ENCODE assay signal across 8 mouse cellular contexts in genomic region chr3:88553880-88554586, GRCm38 (mm10). TPM values are rescaled to one million over a fixed set of nuclear protein-coding genes. Genes with fewer than 3 reads are reported as not detected.
DNase-seq lines count a peak whose midpoint lies in the region; ATAC-seq and TF ChIP-seq lines count a peak whose summit lies in the region.

No protein-coding gene starts in this region.

- no peaks in the 10 kb centered on the region for H3K9me3 ChIP-seq in hindbrain, embryonic 15.5 days
- no peaks in the 10 kb centered on the region for H3K9me3 ChIP-seq in liver, embryonic 14.5 days (ENCODE audit: control insufficient read depth, low read length)

- peak overlapping the region; percentile 97 for H3K27ac ChIP-seq in heart, adult 2 months
- H3K27ac ChIP-seq in embryonic fibroblast, embryonic 13.5 days (ENCODE audit: insufficient read depth, low read length) = peak overlapping the region; percentile 69
- H3K27ac ChIP-seq in hindbrain, embryonic 15.5 days (replicated peaks) = peak overlapping the region; percentile 88
- peak overlapping the region; percentile 80 for H3K27ac ChIP-seq in liver, embryonic 14.5 days
- peak overlapping the region; percentile 85 for H3K27ac ChIP-seq in olfactory bulb, adult 2 months (ENCODE audit: insufficient read depth, low read depth, low read length)

- no peak for TF ChIP-seq CTCF in heart, adult 2 months (IDR thresholded peaks at IDR 0.05)
- no peak for TF ChIP-seq CTCF in embryonic fibroblast, embryonic 13.5 days (IDR thresholded peaks at IDR 0.05; ENCODE audit: borderline replicate concordance, insufficient read depth, low read length)
- TF ChIP-seq CTCF in liver, embryonic 14.5 days (IDR thresholded peaks at IDR 0.05; ENCODE audit: low read depth) = no peak
- TF ChIP-seq CTCF in olfactory bulb, adult 2 months (IDR thresholded peaks at IDR 0.05; ENCODE audit: insufficient read depth, low read depth, low read length) = no peak

- intact Hi-C loops in heart, adult 2 months (cut with DNase I) = loop anchor here (2.0 to 10.0 kb wide), 3 partner anchors 19 to 621 kb away; partner anchors contain the start of gene Scamp3
- intact Hi-C loops in heart, postnatal 25 days (cut with DNase I) = loop anchor here (2.0 to 10.0 kb wide), 2 partner anchors 21 to 621 kb away; partner anchors contain the start of genes Mex3a and Scamp3

- peak overlapping the region; percentile 55 for H3K4me3 ChIP-seq in heart, adult 2 months
- peak overlapping the region; percentile 85 for H3K4me3 ChIP-seq in embryonic fibroblast, embryonic 13.5 days (ENCODE audit: insufficient read depth, low read length)
- peak overlapping the region; percentile 91 for H3K4me3 ChIP-seq in hindbrain, embryonic 15.5 days
- H3K4me3 ChIP-seq in liver, embryonic 14.5 days (ENCODE audit: insufficient read depth in 1 of 2, low read depth in 2 of 2, low read length in 2 of 2) = peak overlapping the region; percentile 87 to 88
- H3K4me3 ChIP-seq in olfactory bulb, adult 2 months (ENCODE audit: insufficient read depth, low read depth, low read length) = peak overlapping the region; percentile 91

- no peak for TF ChIP-seq POLR2A in heart, adult 2 months (IDR thresholded peaks at IDR 0.05; ENCODE audit: insufficient read depth, low read depth, low read length)
- no peak for TF ChIP-seq POLR2A in embryonic fibroblast, embryonic 13.5 days (IDR thresholded peaks at IDR 0.05; ENCODE audit: low read depth, low read length)
- no peak for TF ChIP-seq POLR2A in olfactory bulb, adult 2 months (IDR thresholded peaks at IDR 0.05; ENCODE audit: insufficient read depth, low read depth, low read length)

- ATAC-seq in hindbrain, embryonic 15.5 days (ENCODE audit: low FRiP score, low read depth) = peak; percentile 49
- peak; percentile 21; the same call in 1 of the 2 replicates for ATAC-seq in liver, embryonic 14.5 days (ENCODE audit: insufficient read depth)

- H3K4me1 ChIP-seq in heart, adult 2 months (ENCODE audit: control insufficient read depth, insufficient read depth, low read length) = peaks cover 3% of the 10 kb centered on the region
- H3K4me1 ChIP-seq in embryonic fibroblast, embryonic 13.5 days (ENCODE audit: control insufficient read depth, insufficient read depth, low read length) = no peaks in the 10 kb centered on the region
- peaks cover 29% of the 10 kb centered on the region for H3K4me1 ChIP-seq in hindbrain, embryonic 15.5 days (replicated peaks)
- H3K4me1 ChIP-seq in liver, embryonic 14.5 days (replicated peaks; ENCODE audit: control insufficient read depth in 2 of 2, insufficient read depth in 2 of 2, low read length in 1 of 2) = peaks cover 9 to 15% of the 10 kb centered on the region in 2 experiments
- H3K4me1 ChIP-seq in olfactory bulb, adult 2 months (ENCODE audit: control insufficient read depth, insufficient read depth, low read length) = peaks cover 11% of the 10 kb centered on the region

- peak overlapping the region; percentile 76 for H3K9ac ChIP-seq in heart, adult 2 months (ENCODE audit: low read depth, low read length)
- peak overlapping the region; percentile 79 for H3K9ac ChIP-seq in hindbrain, embryonic 15.5 days
- H3K9ac ChIP-seq in liver, embryonic 14.5 days (replicated peaks) = peak overlapping the region; percentile 87

- DNase-seq in heart, adult 2 months = no peak
- DNase-seq in heart, postnatal 25 days (ENCODE audit: low spot score) = no peak
- peak; percentile 62 for DNase-seq in Muller cell, postnatal 12 days (ENCODE audit: inconsistent ontology term)
- peak in 2 of 3 experiments; percentile 49 to 55 for DNase-seq in liver, embryonic 14.5 days (ENCODE audit: low read depth in 3 of 3, low spot score in 3 of 3)
- DNase-seq in urinary bladder, adult 18-20 months (ENCODE audit: low spot score in 2 of 2) = no peak

- WGBS in heart, adult 2 months = under 1% methylated on average over 41 of the region's 41 CpGs
- WGBS in hindbrain, embryonic 15.5 days = under 1% methylated on average over 40 of the region's 41 CpGs
- WGBS in liver, embryonic 14.5 days (ENCODE audit: insufficient replicate concordance) = under 1% methylated on average over 39 of the region's 41 CpGs
- WGBS in olfactory bulb, adult 2 months = under 1% methylated on average over 41 of the region's 41 CpGs

- peak overlapping the region; percentile 80 for H3K4me2 ChIP-seq in hindbrain, embryonic 15.5 days
- H3K4me2 ChIP-seq in liver, embryonic 14.5 days (ENCODE audit: low read depth) = peak overlapping the region; percentile 96

- H3K79me2 ChIP-seq in heart, adult 2 months (replicated peaks; ENCODE audit: control insufficient read depth, insufficient read depth, low read length) = no peaks in the 10 kb centered on the region

- H3K36me3 ChIP-seq in heart, adult 2 months (ENCODE audit: control insufficient read depth, insufficient read depth, low read length) = no peaks in the 10 kb centered on the region
- peaks cover 30% of the 10 kb centered on the region for H3K36me3 ChIP-seq in hindbrain, embryonic 15.5 days
- H3K36me3 ChIP-seq in liver, embryonic 14.5 days (replicated peaks; ENCODE audit: control insufficient read depth, insufficient read depth, low read depth) = peaks cover 9% of the 10 kb centered on the region

- no peaks in the 10 kb centered on the region for H3K27me3 ChIP-seq in heart, adult 2 months (ENCODE audit: control insufficient read depth, insufficient read depth, low read length)
- H3K27me3 ChIP-seq in hindbrain, embryonic 15.5 days = no peaks in the 10 kb centered on the region
- no peaks in the 10 kb centered on the region for H3K27me3 ChIP-seq in liver, embryonic 14.5 days (ENCODE audit: control insufficient read depth, insufficient read depth, low read length)

- TF ChIP-seq EP300 in heart, adult 2 months (IDR thresholded peaks at IDR 0.05; ENCODE audit: insufficient read depth, low read depth, low read length) = no peak
- TF ChIP-seq EP300 in liver, embryonic 14.5 days (IDR thresholded peaks at IDR 0.05; ENCODE audit: low read depth) = no peak

RNA-seq across cellular contexts. Expression of gene Ubqln4, which starts 0.5 kb away (rescaled TPM):
- 10 to 100 TPM; 70.1 to 76.5 TPM for total RNA-seq in heart, adult 2 months (2021)
- polyA plus RNA-seq in heart, adult 2 months (2012; rRNA removed) = 69.3 and 86.7 TPM in 2 replicates
- 10 to 100 TPM; 67.4 to 71.2 TPM for total RNA-seq in heart, postnatal 25 days (2021)
- 38.5 and 50.4 TPM in 2 replicates for polyA plus RNA-seq in embryonic fibroblast, embryonic 13.5 days (2011; ENCODE audit: insufficient read length, low read depth, missing spikeins)
- 43.6 and 47.7 TPM in 2 replicates for polyA plus RNA-seq in hindbrain, embryonic 15.5 days (2015; fragmentation: Nextera tagmentation; extraction: Ambion mirVana)
- 22.7 and 27.2 TPM in 2 replicates for polyA plus RNA-seq in liver, embryonic 14.5 days (2012; rRNA removed)
- polyA plus RNA-seq in liver, embryonic 14.5 days (2014; fragmentation: Nextera tagmentation; extraction: Ambion mirVana) = 17.9 and 20.9 TPM in 2 replicates
- polyA plus RNA-seq in olfactory bulb, adult 2 months (2012; ENCODE audit: insufficient read depth, insufficient read length, low replicate concordance, missing spikeins) = 138 TPM in 1 of 2 replicates, not detected in the other

RNA-seq across cellular contexts. Expression of gene Lamtor2, which starts 1.2 kb away (rescaled TPM):
- 100 to 1,000 TPM in 1 of 2 experiments, 10 to 100 TPM in 1; 94.3 to 104 TPM for total RNA-seq in heart, adult 2 months (2021)
- 118 TPM in 2 replicates for polyA plus RNA-seq in heart, adult 2 months (2012; rRNA removed)
- 10 to 100 TPM; 84.2 to 92.5 TPM for total RNA-seq in heart, postnatal 25 days (2021)
- 74.4 and 81.1 TPM in 2 replicates for polyA plus RNA-seq in embryonic fibroblast, embryonic 13.5 days (2011; ENCODE audit: insufficient read length, low read depth, missing spikeins)
- polyA plus RNA-seq in hindbrain, embryonic 15.5 days (2015; fragmentation: Nextera tagmentation; extraction: Ambion mirVana) = 201 and 205 TPM in 2 replicates
- polyA plus RNA-seq in liver, embryonic 14.5 days (2012; rRNA removed) = 63.1 and 73.1 TPM in 2 replicates
- polyA plus RNA-seq in liver, embryonic 14.5 days (2014; fragmentation: Nextera tagmentation; extraction: Ambion mirVana) = 60.5 and 62.0 TPM in 2 replicates
- 853 TPM in 1 of 2 replicates, not detected in the other for polyA plus RNA-seq in olfactory bulb, adult 2 months (2012; ENCODE audit: insufficient read depth, insufficient read length, low replicate concordance, missing spikeins)

RNA-seq across cellular contexts. Expression of gene Rab25, which starts 5.9 kb away (rescaled TPM):
- not detected for total RNA-seq in heart, adult 2 months (2021)
- polyA plus RNA-seq in heart, adult 2 months (2012; rRNA removed) = 2.2 TPM in 1 of 2 replicates, not detected in the other
- total RNA-seq in heart, postnatal 25 days (2021) = not detected
- polyA plus RNA-seq in embryonic fibroblast, embryonic 13.5 days (2011; ENCODE audit: insufficient read length, low read depth, missing spikeins) = not detected in 2 replicates
- polyA plus RNA-seq in hindbrain, embryonic 15.5 days (2015; fragmentation: Nextera tagmentation; extraction: Ambion mirVana) = 0.23 TPM in 1 of 2 replicates, not detected in the other
- polyA plus RNA-seq in liver, embryonic 14.5 days (2012; rRNA removed) = 0.39 and 0.52 TPM in 2 replicates
- 0.25 TPM in 1 of 2 replicates, not detected in the other for polyA plus RNA-seq in liver, embryonic 14.5 days (2014; fragmentation: Nextera tagmentation; extraction: Ambion mirVana)
- polyA plus RNA-seq in olfactory bulb, adult 2 months (2012; ENCODE audit: insufficient read depth, insufficient read length, low replicate concordance, missing spikeins) = not detected in 2 replicates

RNA-seq across cellular contexts. Expression of gene Ssr2, which starts 21.6 kb away (rescaled TPM):
- 10 to 100 TPM; 65.3 to 67.6 TPM for total RNA-seq in heart, adult 2 months (2021)
- 80.0 and 115 TPM in 2 replicates for polyA plus RNA-seq in heart, adult 2 months (2012; rRNA removed)
- 10 to 100 TPM; 80.7 to 93.3 TPM for total RNA-seq in heart, postnatal 25 days (2021)
- 218 and 298 TPM in 2 replicates for polyA plus RNA-seq in embryonic fibroblast, embryonic 13.5 days (2011; ENCODE audit: insufficient read length, low read depth, missing spikeins)
- polyA plus RNA-seq in hindbrain, embryonic 15.5 days (2015; fragmentation: Nextera tagmentation; extraction: Ambion mirVana) = 146 and 149 TPM in 2 replicates
- 165 and 230 TPM in 2 replicates for polyA plus RNA-seq in liver, embryonic 14.5 days (2012; rRNA removed)
- polyA plus RNA-seq in liver, embryonic 14.5 days (2014; fragmentation: Nextera tagmentation; extraction: Ambion mirVana) = 168 and 173 TPM in 2 replicates
- not detected in 2 replicates for polyA plus RNA-seq in olfactory bulb, adult 2 months (2012; ENCODE audit: insufficient read depth, insufficient read length, low replicate concordance, missing spikeins)

RNA-seq across cellular contexts. Expression of gene Mex3a, which starts 21.8 kb away (rescaled TPM):
- total RNA-seq in heart, adult 2 months (2021) = under 1 TPM; 0.42 to 0.45 TPM
- 0.27 and 0.59 TPM in 2 replicates for polyA plus RNA-seq in heart, adult 2 months (2012; rRNA removed)
- under 1 TPM; 0.39 to 0.61 TPM for total RNA-seq in heart, postnatal 25 days (2021)
- 25.7 and 33.6 TPM in 2 replicates for polyA plus RNA-seq in embryonic fibroblast, embryonic 13.5 days (2011; ENCODE audit: insufficient read length, low read depth, missing spikeins)
- polyA plus RNA-seq in hindbrain, embryonic 15.5 days (2015; fragmentation: Nextera tagmentation; extraction: Ambion mirVana) = 26.4 and 28.6 TPM in 2 replicates
- 1.1 and 1.3 TPM in 2 replicates for polyA plus RNA-seq in liver, embryonic 14.5 days (2012; rRNA removed)
- polyA plus RNA-seq in liver, embryonic 14.5 days (2014; fragmentation: Nextera tagmentation; extraction: Ambion mirVana) = 0.74 and 0.82 TPM in 2 replicates
- polyA plus RNA-seq in olfactory bulb, adult 2 months (2012; ENCODE audit: insufficient read depth, insufficient read length, low replicate concordance, missing spikeins) = not detected in 2 replicates

Comparison
In these comparisons a context has a peak if more than half of its experiments do, and no peak if none do; other contexts are left out.
1. DNase-seq: peak in Muller cell, postnatal 12 days (single experiment) and liver, embryonic 14.5 days (2 of 3); none in heart, adult 2 months (0 of 2), heart, postnatal 25 days (single experiment) and urinary bladder, adult 18-20 months (0 of 2).
2. Peak in every context shown above with its lines, with median percentiles within 50 percentile points of each other: H3K27ac ChIP-seq, H3K4me3 ChIP-seq and H3K9ac ChIP-seq.